Mouse (Mus musculus) myocyte (in vitro differentiated cells): ENCODE results near the gene Nradd. TPM values are rescaled to one million over a fixed set of nuclear protein-coding genes. Genes with fewer than 3 reads are reported as not detected.
A peak's percentile ranks its signal among the peaks of the same experiment; 100 is the strongest.

Experiments used
- H3K27me3 ChIP-seq: one replicate; pipeline ENCODE4 v1.6.1; 2011; ENCODE audit not compliant: control insufficient read depth, insufficient read depth, insufficient read length
- H3K36me3 ChIP-seq: one replicate; pipeline ENCODE4 v1.6.1; 2011; ENCODE audit not compliant: control insufficient read depth, insufficient read depth
- H3K4me2 ChIP-seq: one replicate; pipeline ENCODE4 v1.6.1; 2011; ENCODE audit warnings: low read depth, control low read depth
- H3K4me3 ChIP-seq: one replicate; pipeline ENCODE4 v1.5.1; 2011; ENCODE audit warnings: mild to moderate bottlenecking, control low read depth, moderate library complexity
- H3K79me2 ChIP-seq: one replicate; pipeline ENCODE4 v1.6.1; 2011; ENCODE audit not compliant: control insufficient read depth, insufficient read depth
- H3ac ChIP-seq: one replicate; pipeline ENCODE4 v1.6.1; 2011; ENCODE audit not compliant: control insufficient read depth, insufficient read length
- CEBPB ChIP-seq: IDR thresholded peaks from 2 replicates; pipeline ENCODE4 v1.6.1; 2011; ENCODE audit warnings: mild to moderate bottlenecking, moderate library complexity; ENCODE audit not compliant: poor library complexity, insufficient read depth, severe bottlenecking
- E2F4 ChIP-seq: IDR thresholded peaks from one replicate; pipeline ENCODE4 v1.6.1; 2011; ENCODE audit warnings: mild to moderate bottlenecking, control low read depth, moderate library complexity; ENCODE audit not compliant: insufficient read depth
- MAX ChIP-seq: IDR thresholded peaks from one replicate; pipeline ENCODE4 v1.6.1; 2011; ENCODE audit warnings: low read depth, mild to moderate bottlenecking, control low read depth
- MYOD1 ChIP-seq, 3 experiments: IDR thresholded peaks; one replicate each; pipeline ENCODE4 v1.6.1; 2011; ENCODE audit warnings: control low read depth in 2 of 3, low read depth in 2 of 3, mild to moderate bottlenecking in 2 of 3, moderate library complexity in 1 of 3; ENCODE audit not compliant: insufficient read length in 2 of 3, control insufficient read depth in 1 of 3
- MYOG ChIP-seq, 3 experiments: IDR thresholded peaks; one replicate each; pipeline ENCODE4 v1.6.1; 2011; ENCODE audit warnings: control low read depth in 2 of 3, low read depth in 2 of 3, mild to moderate bottlenecking in 2 of 3; ENCODE audit not compliant: insufficient read length in 2 of 3, control insufficient read depth in 1 of 3, insufficient read depth in 1 of 3
- POLR2A ChIP-seq: IDR thresholded peaks from one replicate; pipeline ENCODE4 v1.6.1; 2011; ENCODE audit warnings: low read depth, mild to moderate bottlenecking, control low read depth, moderate library complexity; ENCODE audit not compliant: insufficient read length
- POLR2AphosphoS2 ChIP-seq: IDR thresholded peaks from one replicate; pipeline ENCODE4 v1.6.1; 2011; ENCODE audit warnings: low read depth, control low read depth; ENCODE audit not compliant: insufficient read length
- REST ChIP-seq: IDR thresholded peaks from one replicate; pipeline ENCODE4 v1.6.1; 2011; ENCODE audit warnings: mild to moderate bottlenecking, control low read depth, moderate library complexity; ENCODE audit not compliant: insufficient read depth, insufficient read length
- SRF ChIP-seq: IDR thresholded peaks from one replicate; pipeline ENCODE4 v1.6.1; 2011; ENCODE audit warnings: low read depth; ENCODE audit not compliant: control insufficient read depth, insufficient read length
- TCF12 ChIP-seq: IDR thresholded peaks from one replicate; pipeline ENCODE4 v1.6.1; 2011; ENCODE audit warnings: mild to moderate bottlenecking, control low read depth; ENCODE audit not compliant: poor library complexity, insufficient read depth, severe bottlenecking
- TCF3 ChIP-seq: IDR thresholded peaks from one replicate; pipeline ENCODE4 v1.6.1; 2011; ENCODE audit warnings: low read depth, control low read depth; ENCODE audit not compliant: insufficient read length
- USF1 ChIP-seq: IDR thresholded peaks from one replicate; pipeline ENCODE4 v1.6.1; 2011; ENCODE audit warnings: low read depth, mild to moderate bottlenecking, control low read depth, moderate library complexity
- polyA plus RNA-seq: library from polyadenylated mRNA; unstranded; fragments of >200 nt; fragmentation: generic; extraction: Trizol; gene quantifications from one replicate; pipeline ENCODE4 v1.2.1, GENCODE M21; 2012; ENCODE audit warnings: missing spikeins

Gene Nradd
- polyA plus RNA-seq: 66.9 TPM

GRCm38 (mm10) chr9:110624361-110625166 is at the start of gene Nradd:
Gene Nradd (minus strand): TSS chr9:110624452.
- peak within 1 kb of the TSS; percentile 99 for H3K4me2 ChIP-seq
- peak within 1 kb of the TSS; percentile 79 for H3ac ChIP-seq
- no peaks in the 10 kb centered on the region for H3K27me3 ChIP-seq
- peak within 1 kb of the TSS; percentile 85 for H3K4me3 ChIP-seq
- H3K36me3 ChIP-seq: no peaks in the 10 kb centered on the region
- TF ChIP-seq TCF12 (no peak), SRF (no peak), REST (no peak), MAX (no peak), MYOG (IDR thresholded peaks at IDR 0.05; ENCODE audit: control insufficient read depth in 1 of 3, insufficient read depth in 1 of 3, insufficient read length in 2 of 3, low read depth in 2 of 3) (peak in 1 of 3 experiments; percentile 41), TCF3 (no peak), MYOD1 (IDR thresholded peaks at IDR 0.05; ENCODE audit: control insufficient read depth in 1 of 3, insufficient read length in 2 of 3, low read depth in 2 of 3) (no peak), POLR2AphosphoS2 (peak; percentile 90), E2F4 (no peak), POLR2A (peak; percentile 85), USF1 (no peak), CEBPB (no peak)
- H3K79me2 ChIP-seq: peaks cover 8% of the 10 kb centered on the region

GRCm38 (mm10) chr9:110673107-110673752 is 49.0 kb upstream of the Nradd start:
- no peak overlapping the region for H3K4me3 ChIP-seq

DNA sequence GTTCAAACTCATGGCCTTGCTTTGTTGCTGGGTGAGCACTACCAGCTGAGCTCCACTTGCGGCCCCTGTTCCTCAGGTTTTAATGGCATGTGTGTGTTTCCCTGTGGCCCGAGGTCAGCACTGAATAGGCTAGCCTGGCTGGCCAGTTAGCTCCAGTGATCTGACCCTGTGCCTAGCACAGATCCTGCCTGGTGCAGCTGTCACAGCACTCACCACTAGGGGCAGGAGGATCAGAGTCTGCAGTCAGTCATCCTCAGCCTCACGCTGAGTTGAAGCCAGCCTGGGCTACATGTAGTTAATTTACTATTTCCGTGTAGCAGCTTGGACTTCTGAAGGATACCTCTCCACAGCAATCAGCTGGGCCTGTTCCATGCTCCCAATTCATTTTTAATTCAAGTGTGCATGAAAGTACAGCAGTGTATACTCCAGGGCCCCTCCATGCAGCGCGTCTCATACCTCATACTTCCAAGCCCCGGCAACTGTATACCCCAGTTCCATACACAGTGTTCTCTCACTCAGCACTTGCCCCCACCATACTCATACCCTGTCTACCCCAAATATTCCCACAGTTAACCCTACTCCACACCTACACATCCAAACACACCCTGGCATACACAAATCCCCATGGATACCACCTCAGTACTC is 48.3 kb upstream of the Nradd start:
- no peak overlapping the region for H3K4me3 ChIP-seq
- peaks cover 26% of the 10 kb centered on the region for H3K79me2 ChIP-seq
- no peak for TF ChIP-seq POLR2A
- TF ChIP-seq MAX: no peak
- TF ChIP-seq POLR2AphosphoS2: no peak
- TF ChIP-seq SRF: no peak
- TF ChIP-seq MYOG (IDR thresholded peaks at IDR 0.05; ENCODE audit: control insufficient read depth in 1 of 3, insufficient read depth in 1 of 3, insufficient read length in 2 of 3, low read depth in 2 of 3): peak in 2 of 3 experiments; percentile 61 to 78
- no peak for TF ChIP-seq TCF12
- TF ChIP-seq REST: no peak
- no peak for TF ChIP-seq USF1
- peak in 2 of 3 experiments; percentile 66 to 84 for TF ChIP-seq MYOD1 (IDR thresholded peaks at IDR 0.05; ENCODE audit: control insufficient read depth in 1 of 3, insufficient read length in 2 of 3, low read depth in 2 of 3)
- no peak overlapping the region for H3K4me2 ChIP-seq
- no peaks in the 10 kb centered on the region for H3K27me3 ChIP-seq
- H3ac ChIP-seq: no peak overlapping the region
- no peaks in the 10 kb centered on the region for H3K36me3 ChIP-seq

More at GRCm38 (mm10) chr9:110673107-110673752, 49.0 kb upstream of the Nradd start:
- Histone ChIP-seq H3K36me3 (no peaks in the 10 kb centered on the region), H3K79me2 (peaks cover 24% of the 10 kb centered on the region), H3K4me2 (no peak overlapping the region), H3ac (no peak overlapping the region), H3K27me3 (no peaks in the 10 kb centered on the region)
- TF ChIP-seq TCF12 (no peak), MAX (no peak), MYOG (IDR thresholded peaks at IDR 0.05; ENCODE audit: control insufficient read depth in 1 of 3, insufficient read depth in 1 of 3, insufficient read length in 2 of 3, low read depth in 2 of 3) (no peak), E2F4 (no peak), USF1 (no peak), REST (no peak)

DNA sequence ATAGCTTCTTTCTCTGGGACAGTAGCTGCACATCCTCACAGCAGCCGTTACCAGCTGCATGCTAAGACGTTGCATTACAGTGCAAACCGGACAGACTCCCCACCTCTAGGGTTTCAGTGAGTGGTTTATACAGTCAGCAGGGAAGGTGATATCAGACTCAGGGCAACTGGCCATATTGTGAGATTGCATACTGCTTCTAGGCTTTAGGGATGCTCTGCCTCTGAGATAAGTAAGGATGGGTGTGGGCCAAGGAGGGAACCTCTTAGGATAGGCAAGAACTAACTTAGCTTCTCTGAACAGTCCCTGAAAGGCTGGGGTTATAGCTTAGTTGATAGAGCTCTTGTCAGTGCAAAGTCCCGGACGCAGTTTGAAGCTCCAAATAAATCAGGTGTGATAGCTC is 45.5 kb upstream of the Nradd start:
- TF ChIP-seq SRF: no peak
- Histone ChIP-seq H3K4me3 (no peak overlapping the region), H3K79me2 (peaks cover 25% of the 10 kb centered on the region), H3K4me2 (no peak overlapping the region), H3ac (no peak overlapping the region), H3K27me3 (no peaks in the 10 kb centered on the region), H3K36me3 (no peaks in the 10 kb centered on the region)
